ENCODE assay signal across 1 mouse cellular context in the genomic region with DNA sequence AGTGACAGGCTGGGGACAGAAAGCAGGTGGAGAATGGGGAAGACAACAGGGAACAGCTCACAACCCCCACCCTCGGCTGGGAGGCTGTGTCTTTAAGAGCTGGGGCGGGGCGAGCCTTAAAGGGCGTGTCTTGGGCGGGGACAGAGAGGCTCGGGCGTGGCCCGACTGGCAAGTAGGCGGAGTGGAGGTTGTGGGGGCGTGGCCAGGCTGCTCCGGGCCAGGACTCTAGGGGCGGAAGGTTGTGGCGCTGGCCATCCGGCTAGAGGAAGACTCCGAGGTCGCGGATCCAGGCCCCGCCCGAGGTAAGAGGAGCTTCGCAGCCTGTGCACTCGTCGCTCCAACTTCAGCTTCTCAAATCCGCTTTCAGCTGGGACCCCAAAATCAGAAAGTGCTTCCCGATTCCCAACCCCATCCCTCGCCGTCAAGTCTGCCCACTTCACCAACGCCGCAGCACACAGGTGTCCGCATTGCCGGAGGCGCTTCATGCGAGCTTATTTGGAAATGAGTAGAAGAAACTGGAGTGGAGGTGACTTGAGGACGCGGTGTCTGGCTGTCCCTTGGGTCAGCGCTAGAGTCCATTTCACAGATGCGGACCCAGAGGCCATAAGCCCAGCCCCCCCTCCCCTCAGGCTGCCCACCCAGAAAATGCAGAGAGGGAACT.
A peak's percentile ranks its signal among the peaks of the same experiment; 100 is the strongest.
TF ChIP-seq lines count a peak whose summit lies in the region.

A gene (plus strand): TSS at position 187 of the 661 bp plus-strand sequence.

TF ChIP-seq in CH12.LX, 34 proteins besides CTCF, POLR2A, EP300 and RAD21 (continued from another document):
- TF ChIP-seq ELF1 (IDR thresholded peaks at IDR 0.05; ENCODE audit: low read depth, low read length): 0 out of 2 replicates have a peak, but pooled peaks have one; percentile 57
